Mouse (Mus musculus) kidney, postnatal 4 days (tissue): ENCODE results near the gene Sox5.
A peak's percentile ranks its signal among the peaks of the same experiment; 100 is the strongest.
"Not testable (repeated sequence)": the region's sequence is repeated elsewhere in the genome, so short reads cannot be mapped to it uniquely, and the experiment has no call there.

ENCODE experiments used
- DNase-seq, 2 experiments: peaks; one replicate each; pipeline ENCODE4 v3.0.0; 2021; ENCODE audit warnings: mixed read lengths in 2 of 2

Sox5 gene

GRCm38 (mm10) chr6:144265752-144266151 lies 516.0 kb downstream of the Sox5 start:
- DNase-seq: no peak

- no peak for DNase-seq
Observed at GRCm38 (mm10) chr6:144265004-144265403, 516.8 kb downstream of the Sox5 start.

- peak in 1 of 2 experiments; percentile 8 for DNase-seq
Observed at GRCm38 (mm10) chr6:144264320-144264915, 517.4 kb downstream of the Sox5 start.

GRCm38 (mm10) chr6:144256500-144256899 lies 525.3 kb downstream of the Sox5 start:
- no peak for DNase-seq

- no peak for DNase-seq
Observed at GRCm38 (mm10) chr6:144252191-144252718, 529.5 kb downstream of the Sox5 start.

- no peak for DNase-seq
Observed at GRCm38 (mm10) chr6:144251222-144252170, 530.3 kb downstream of the Sox5 start.

- no peak for DNase-seq
Observed at GRCm38 (mm10) chr6:144250625-144251181, 531.1 kb downstream of the Sox5 start.

GRCm38 (mm10) chr6:144236581-144236980 lies 545.2 kb downstream of the Sox5 start:
- DNase-seq: no peak

- no peak for DNase-seq
Observed at GRCm38 (mm10) chr6:144203970-144204369, 577.8 kb downstream of the Sox5 start.

GRCm38 (mm10) chr6:144203013-144203412 lies 578.8 kb downstream of the Sox5 start:
- DNase-seq: no peak

- no peak for DNase-seq
Observed at GRCm38 (mm10) chr6:144201402-144202040, 580.3 kb downstream of the Sox5 start.

- no peak for DNase-seq
Observed at GRCm38 (mm10) chr6:144197209-144198119, 584.3 kb downstream of the Sox5 start.

GRCm38 (mm10) chr6:144195934-144196333 lies 585.8 kb downstream of the Sox5 start:
- no peak for DNase-seq

- no peak for DNase-seq
Observed at GRCm38 (mm10) chr6:144183087-144183486, 598.7 kb downstream of the Sox5 start.

- not testable (repeated sequence) for DNase-seq
Observed at GRCm38 (mm10) chr6:144182429-144182828, 599.3 kb downstream of the Sox5 start.

- DNase-seq: peak; percentile 30 to 43
Observed at GRCm38 (mm10) chr6:144181083-144181866, 600.5 kb downstream of the Sox5 start.

GRCm38 (mm10) chr6:144179111-144179510 lies 602.7 kb downstream of the Sox5 start:
- no peak for DNase-seq

GRCm38 (mm10) chr6:144176674-144177073 lies 605.1 kb downstream of the Sox5 start:
- no peak for DNase-seq

- DNase-seq: no peak
Observed at GRCm38 (mm10) chr6:144175590-144175989, 606.2 kb downstream of the Sox5 start.

GRCm38 (mm10) chr6:144170541-144170940 lies 611.2 kb downstream of the Sox5 start:
- no peak for DNase-seq

- DNase-seq: no peak
Observed at GRCm38 (mm10) chr6:144169791-144170190, 612.0 kb downstream of the Sox5 start.
